Mouse (Mus musculus) neural tube, embryonic 14.5 days (tissue): ENCODE results near the gene Sdhaf3. TPM values are rescaled to one million over a fixed set of nuclear protein-coding genes. Genes with fewer than 3 reads are reported as not detected.

Experiments
- ATAC-seq: fragments of 200-750 bp; cut with Nextera tagmentation; 2 replicates; pipeline ENCODE4 v1.8.0; 2017; ENCODE audit warnings: low read depth, mild to moderate bottlenecking, moderate TSS enrichment, moderate library complexity
- H3K27ac ChIP-seq: fragments of 300-500 bp; sonication (generic); 2 replicates; pipeline ENCODE4 v1.5.1; 2014; ENCODE audit warnings: low read depth, mild to moderate bottlenecking, control low read depth, low read length, moderate library complexity, mixed read lengths
- H3K27me3 ChIP-seq: fragments of 300-500 bp; sonication (generic); 2 replicates; pipeline ENCODE4 v1.6.1; 2014; ENCODE audit warnings: low read length; ENCODE audit not compliant: control insufficient read depth, insufficient read depth
- H3K36me3 ChIP-seq: fragments of 300-500 bp; sonication (generic); 2 replicates; pipeline ENCODE4 v1.6.1; 2014; ENCODE audit warnings: low read length, mixed read lengths; ENCODE audit not compliant: control insufficient read depth, insufficient read depth
- H3K4me1 ChIP-seq: fragments of 300-500 bp; sonication (generic); 2 replicates; pipeline ENCODE4 v1.6.1; 2014; ENCODE audit warnings: low read length; ENCODE audit not compliant: control insufficient read depth, insufficient read depth
- H3K4me2 ChIP-seq: fragments of 300-500 bp; sonication (generic); 2 replicates; pipeline ENCODE4 v1.6.1; 2014; ENCODE audit warnings: mild to moderate bottlenecking, low read depth, low read length, control low read depth
- H3K4me3 ChIP-seq: fragments of 300-500 bp; sonication (generic); 2 replicates; pipeline ENCODE4 v1.5.1; 2014; ENCODE audit warnings: low read depth, low read length, control low read depth, mixed read lengths
- H3K9ac ChIP-seq: fragments of 300-500 bp; sonication (generic); replicated peaks from 2 replicates; pipeline ENCODE4 v1.6.1; 2014; ENCODE audit warnings: low read depth, mild to moderate bottlenecking, control low read depth, low read length, mixed read lengths
- H3K9me3 ChIP-seq: fragments of 300-500 bp; sonication (generic); 2 replicates; pipeline ENCODE4 v1.6.1; 2016; ENCODE audit warnings: low read length; ENCODE audit not compliant: control insufficient read depth
- WGBS: fragments of 180-500 bp; shearing (Covaris S2); extraction: QIAGEN DNeasy Blood & Tissue Kit; methylation state at CpG from one replicate; pipeline ENCODE4 v1.1.7; 2014; 5-methylcytosine and 5-hydroxymethylcytosine counted together
- polyA plus RNA-seq: library from polyadenylated mRNA; unstranded; fragments of >200 nt; fragmentation: Nextera tagmentation; extraction: Ambion mirVana; gene quantifications from 2 replicates; pipeline ENCODE4 v1.2.1, GENCODE M21; 2014

Sdhaf3 gene
- polyA plus RNA-seq, 1 experiment from 2014 or later: 8.3 TPM

DNA sequence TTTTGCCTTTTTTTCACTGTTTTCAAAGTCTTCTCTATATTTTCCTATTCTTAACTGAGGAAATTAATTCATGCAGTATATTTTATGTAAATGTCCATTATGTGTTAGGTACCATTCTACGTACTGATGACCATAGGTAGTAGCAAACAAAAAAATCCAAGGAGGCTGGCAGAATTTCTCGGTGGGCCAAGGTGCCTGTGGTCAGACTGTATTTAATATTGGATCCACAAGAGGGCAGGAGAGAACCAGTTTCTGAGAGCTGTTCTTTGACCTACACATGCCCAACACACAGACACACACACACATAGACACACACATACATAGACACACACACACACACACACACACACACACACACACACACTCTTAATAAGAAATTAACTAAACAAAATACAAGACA lies 48.2 kb downstream of the Sdhaf3 start:
- WGBS: 67% methylated on average over 2 of the region's 2 CpGs
- H3K9me3 ChIP-seq: no peaks in the 10 kb centered on the region

DNA sequence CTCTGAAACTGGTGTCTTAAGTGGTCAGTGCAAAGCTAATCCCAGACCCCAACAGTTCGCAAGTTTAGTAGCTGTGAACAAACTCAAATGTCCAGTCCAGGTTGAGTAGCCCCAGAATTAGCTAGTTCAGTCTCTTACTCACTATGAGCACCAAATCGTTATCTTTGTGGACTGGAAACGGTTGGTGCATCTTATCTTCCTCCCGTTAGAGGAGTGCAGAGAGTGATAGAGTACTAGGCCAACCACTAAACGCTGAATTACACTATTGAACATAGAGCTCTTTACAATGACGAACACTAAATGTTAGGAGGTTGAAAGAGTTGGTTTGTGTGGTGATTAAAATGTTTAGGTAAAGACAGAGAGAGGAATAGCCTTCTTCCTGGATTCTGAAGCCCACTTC lies 82.3 kb downstream of the Sdhaf3 start:
- Histone ChIP-seq H3K4me2 (no peak overlapping the region), H3K4me3 (no peak overlapping the region), H3K27ac (no peak overlapping the region), H3K9ac (no peak overlapping the region), H3K4me1 (no peaks in the 10 kb centered on the region), H3K36me3 (no peaks in the 10 kb centered on the region), H3K27me3 (no peaks in the 10 kb centered on the region), H3K9me3 (no peaks in the 10 kb centered on the region)
- ATAC-seq: no peak
- WGBS: 93% methylated on average over 6 of the region's 6 CpGs

More for the DNA sequence above, 48.2 kb downstream of the Sdhaf3 start:
- H3K9ac ChIP-seq: no peak overlapping the region
- H3K4me1 ChIP-seq: no peaks in the 10 kb centered on the region
- no peak overlapping the region for H3K4me3 ChIP-seq
- no peaks in the 10 kb centered on the region for H3K27me3 ChIP-seq
- no peak overlapping the region for H3K4me2 ChIP-seq
- ATAC-seq: peak; percentile 51
- H3K36me3 ChIP-seq: no peaks in the 10 kb centered on the region
- H3K27ac ChIP-seq: no peak overlapping the region

DNA sequence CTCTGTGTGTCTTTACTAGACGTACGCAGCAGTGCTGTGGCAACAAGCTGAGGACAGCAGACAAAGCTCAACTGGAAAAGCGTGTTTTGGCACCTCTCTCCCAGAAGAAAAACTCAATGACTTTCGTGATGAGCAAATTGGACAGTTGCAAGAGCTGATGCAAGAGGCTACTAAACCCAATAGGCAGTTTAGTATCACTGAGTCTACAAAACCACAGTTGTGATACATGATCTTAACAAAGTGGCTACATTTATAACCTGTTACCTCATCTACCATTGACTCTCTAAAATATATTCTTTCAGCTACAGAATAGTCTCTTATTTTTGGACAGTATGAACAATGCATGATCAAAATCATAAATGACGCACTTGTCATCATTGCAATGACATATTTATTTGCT lies 83.0 kb downstream of the Sdhaf3 start:
- H3K27ac ChIP-seq: no peak overlapping the region
- ATAC-seq: no peak
- no peak overlapping the region for H3K9ac ChIP-seq
- H3K27me3 ChIP-seq: no peaks in the 10 kb centered on the region
- H3K4me2 ChIP-seq: no peak overlapping the region
- WGBS: 90% methylated on average over 5 of the region's 5 CpGs
- no peaks in the 10 kb centered on the region for H3K4me1 ChIP-seq
- H3K36me3 ChIP-seq: no peaks in the 10 kb centered on the region
- no peaks in the 10 kb centered on the region for H3K9me3 ChIP-seq
- no peak overlapping the region for H3K4me3 ChIP-seq

DNA sequence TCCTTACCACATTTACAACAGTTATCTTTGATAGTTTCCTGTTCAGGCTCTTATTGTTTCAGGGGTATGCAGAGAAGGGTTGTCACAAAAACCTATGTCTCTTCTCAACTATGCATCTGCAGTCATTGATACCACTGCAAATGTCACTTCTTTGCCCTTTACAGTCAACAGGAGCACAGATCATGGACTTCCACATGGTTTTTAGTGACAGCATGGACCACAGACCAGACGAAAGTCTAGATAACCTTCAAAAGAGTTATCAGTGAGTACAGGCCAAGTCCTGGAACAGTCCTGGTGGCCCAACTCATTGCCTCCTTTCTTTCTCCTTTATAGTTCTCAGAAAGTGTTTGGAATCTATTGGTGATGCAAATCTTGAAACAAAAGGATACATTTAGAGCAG lies 86.1 kb downstream of the Sdhaf3 start:
- Histone ChIP-seq H3K27ac (no peak overlapping the region), H3K36me3 (no peaks in the 10 kb centered on the region), H3K4me2 (no peak overlapping the region), H3K4me1 (no peaks in the 10 kb centered on the region), H3K4me3 (no peak overlapping the region), H3K27me3 (no peaks in the 10 kb centered on the region), H3K9me3 (no peaks in the 10 kb centered on the region), H3K9ac (no peak overlapping the region)
- no peak for ATAC-seq
- 97% methylated on average over 1 of the region's 1 CpGs for WGBS

DNA sequence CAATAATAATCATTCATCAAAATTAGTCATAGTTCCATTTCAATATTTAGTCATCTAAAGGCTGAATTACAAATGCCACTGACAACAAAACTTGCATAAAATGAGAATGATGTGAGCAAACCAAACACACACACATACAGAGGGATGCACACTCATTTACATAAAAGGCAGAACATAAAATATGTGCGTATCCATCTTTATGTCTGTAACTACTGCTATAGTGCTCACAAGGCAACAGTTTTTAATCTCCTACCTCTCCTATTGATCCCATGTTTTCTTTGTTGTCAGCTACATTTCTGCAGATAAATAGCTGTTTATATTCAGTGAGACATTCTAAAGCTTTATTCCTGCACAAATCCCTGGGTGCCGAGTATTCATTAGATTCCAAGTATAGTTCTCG lies 107.0 kb downstream of the Sdhaf3 start:
- Histone ChIP-seq H3K9me3 (no peaks in the 10 kb centered on the region), H3K27me3 (no peaks in the 10 kb centered on the region), H3K4me1 (no peaks in the 10 kb centered on the region), H3K9ac (no peak overlapping the region), H3K27ac (no peak overlapping the region), H3K36me3 (no peaks in the 10 kb centered on the region), H3K4me3 (no peak overlapping the region), H3K4me2 (no peak overlapping the region)
- WGBS: 70% methylated on average over 3 of the region's 3 CpGs
- peak; percentile 65 for ATAC-seq

DNA sequence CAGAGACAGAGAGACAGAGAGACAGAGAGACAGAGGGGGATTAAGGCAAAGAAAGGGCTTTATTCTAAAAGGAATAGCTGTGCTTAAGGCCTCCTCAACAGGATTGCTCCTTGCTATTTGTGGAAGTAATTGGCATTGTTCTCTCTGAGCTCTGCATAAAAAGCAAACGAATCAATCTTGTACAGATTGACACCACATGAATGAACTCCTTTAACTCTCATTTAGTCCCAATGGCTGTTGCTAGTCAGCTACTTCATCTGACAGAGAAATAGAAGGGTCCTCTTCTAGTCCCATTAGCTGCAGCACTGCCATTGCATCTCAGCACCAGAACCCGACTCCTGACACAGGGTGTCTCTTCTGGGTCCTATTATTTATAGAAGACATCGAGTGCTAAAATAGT lies 113.0 kb downstream of the Sdhaf3 start:
- peak; percentile 67 for ATAC-seq
- no peak overlapping the region for H3K4me2 ChIP-seq
- 13% methylated on average over 3 of the region's 3 CpGs for WGBS
- no peak overlapping the region for H3K27ac ChIP-seq
- no peaks in the 10 kb centered on the region for H3K4me1 ChIP-seq
- no peak overlapping the region for H3K9ac ChIP-seq
- H3K9me3 ChIP-seq: no peaks in the 10 kb centered on the region
- H3K36me3 ChIP-seq: no peaks in the 10 kb centered on the region
- no peaks in the 10 kb centered on the region for H3K27me3 ChIP-seq
- H3K4me3 ChIP-seq: no peak overlapping the region

DNA sequence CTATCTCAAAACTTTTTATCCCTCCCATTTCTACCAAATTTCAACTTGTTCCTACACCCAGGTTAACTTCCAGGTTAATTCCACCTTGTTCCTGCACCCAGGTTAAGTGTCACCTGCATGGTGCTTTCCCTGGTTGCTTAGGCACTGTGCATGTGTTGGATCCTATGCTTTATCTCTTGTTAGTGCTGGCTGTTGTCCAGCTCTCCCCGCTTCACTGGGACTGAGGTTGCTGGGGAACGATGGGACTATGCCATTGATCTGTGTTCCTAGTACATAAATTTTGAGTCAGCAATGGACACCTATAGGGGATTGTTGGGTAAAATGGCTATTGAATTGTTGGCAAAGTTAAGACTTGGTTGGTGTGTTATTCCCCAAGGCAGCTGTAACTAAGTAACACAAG lies 113.7 kb downstream of the Sdhaf3 start:
- peak; percentile 82; the same call in 1 of the 2 replicates for ATAC-seq
- H3K9ac ChIP-seq: no peak overlapping the region

DNA sequence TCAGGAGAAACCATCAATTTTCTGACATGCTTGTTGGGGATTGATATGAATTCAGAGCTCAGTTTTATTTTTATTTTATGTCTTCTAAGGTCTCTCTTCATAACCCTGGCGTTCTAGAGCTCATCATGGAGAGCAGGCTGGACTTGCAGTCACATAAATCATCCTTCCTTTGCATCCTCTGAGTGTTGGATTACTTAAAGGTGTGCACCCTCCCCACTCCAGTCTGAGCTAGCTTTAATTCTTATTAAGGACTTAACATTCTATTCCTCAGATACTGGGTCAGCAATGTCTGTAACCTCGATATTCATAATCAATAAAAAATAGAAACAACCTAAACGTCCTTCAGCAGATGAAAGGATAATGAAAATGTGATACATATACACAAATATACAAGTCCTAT lies 126.2 kb downstream of the Sdhaf3 start:
- Histone ChIP-seq H3K27ac (no peak overlapping the region), H3K4me2 (no peak overlapping the region), H3K4me1 (no peaks in the 10 kb centered on the region), H3K9me3 (no peaks in the 10 kb centered on the region), H3K9ac (no peak overlapping the region), H3K27me3 (no peaks in the 10 kb centered on the region), H3K4me3 (no peak overlapping the region), H3K36me3 (no peaks in the 10 kb centered on the region)
- ATAC-seq: no peak
- WGBS: 41% methylated on average over 3 of the region's 3 CpGs

More for the DNA sequence above, 113.7 kb downstream of the Sdhaf3 start:
- Histone ChIP-seq H3K27ac (no peak overlapping the region), H3K27me3 (no peaks in the 10 kb centered on the region), H3K4me1 (no peaks in the 10 kb centered on the region), H3K4me2 (no peak overlapping the region), H3K4me3 (no peak overlapping the region), H3K9me3 (no peaks in the 10 kb centered on the region), H3K36me3 (no peaks in the 10 kb centered on the region)
- 19% methylated on average over 2 of the region's 2 CpGs for WGBS

DNA sequence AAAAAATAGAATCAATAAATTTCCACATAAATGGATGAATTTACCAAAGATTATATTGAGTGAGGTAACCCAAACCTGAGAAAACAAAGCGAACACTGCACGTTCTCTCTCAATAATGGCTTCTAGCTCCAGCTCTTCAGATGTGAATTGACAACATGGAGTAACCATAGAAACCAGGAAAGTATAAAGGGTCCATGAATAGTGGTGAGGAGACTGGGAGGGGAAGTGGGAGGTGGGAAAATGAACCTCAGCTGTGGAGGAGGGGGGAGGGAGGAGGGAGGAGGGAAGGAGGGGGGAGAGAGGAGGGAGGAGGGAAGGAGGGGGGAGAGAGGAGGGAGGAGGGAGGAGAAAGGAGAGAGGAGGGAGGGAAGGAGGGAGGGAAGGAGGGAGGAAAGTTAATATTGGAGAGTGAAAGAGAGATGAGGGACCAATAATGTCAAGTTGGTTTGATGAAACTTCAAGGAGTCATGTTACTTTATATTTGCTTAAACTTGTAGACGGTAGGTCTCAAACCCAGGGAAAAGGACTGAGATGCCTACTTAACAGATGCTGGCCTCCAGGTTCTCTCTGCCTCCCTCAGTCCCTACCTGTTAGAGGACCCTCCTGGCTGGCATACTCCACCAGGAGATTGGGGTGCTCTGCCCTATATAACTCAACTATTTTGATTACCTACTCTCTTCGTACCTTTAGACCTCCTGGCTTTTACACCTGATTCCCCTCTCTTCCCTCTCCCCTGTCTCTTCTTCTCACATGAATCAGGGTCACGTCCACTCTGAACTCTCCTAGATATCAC lies 126.9 kb downstream of the Sdhaf3 start:
- Histone ChIP-seq H3K36me3 (no peaks in the 10 kb centered on the region), H3K4me2 (no peak overlapping the region), H3K4me1 (no peaks in the 10 kb centered on the region), H3K27me3 (no peaks in the 10 kb centered on the region), H3K9me3 (no peaks in the 10 kb centered on the region), H3K27ac (no peak overlapping the region), H3K9ac (no peak overlapping the region), H3K4me3 (no peak overlapping the region)
- peak; percentile 80 for ATAC-seq
- WGBS: 63% methylated on average over 5 of the region's 5 CpGs
